Mouse (Mus musculus) megakaryocyte, embryonic 14.5 days (primary cell): ENCODE results near the gene Chst15.

ENCODE experiments used
- FLI1 ChIP-seq: IDR thresholded peaks from 2 replicates; pipeline ENCODE4 v1.6.1; 2012; ENCODE audit warnings: low read length, inconsistent platforms, mixed read lengths
- GATA1 ChIP-seq: IDR thresholded peaks from 3 replicates; pipeline ENCODE4 v1.6.1; 2012; ENCODE audit warnings: mixed read lengths, low read length, inconsistent platforms, borderline replicate concordance

DNA sequence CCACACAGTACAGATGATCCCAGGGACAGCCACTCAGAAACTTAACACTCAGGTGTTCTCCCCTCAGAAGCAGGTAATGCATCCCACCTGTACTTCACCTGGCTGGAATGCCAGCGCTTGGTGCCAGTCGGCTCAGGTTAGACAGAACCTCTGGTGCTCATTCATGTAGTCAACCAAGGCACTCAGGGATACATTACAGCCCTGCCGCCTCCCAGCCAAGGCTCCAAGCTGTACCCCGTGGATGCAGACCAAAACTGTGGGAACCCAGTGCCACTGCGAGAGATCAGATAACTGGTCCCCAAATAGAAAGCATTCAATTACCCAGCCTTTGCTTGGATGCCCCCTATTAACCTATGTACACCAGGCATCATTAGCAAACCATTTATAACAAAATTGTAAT is 40.7 kb downstream of the Chst15 start:
- TF ChIP-seq GATA1, result no peak
- no peak for TF ChIP-seq FLI1
